8 mouse cellular contexts compared by ENCODE assay signal in the genomic region with DNA sequence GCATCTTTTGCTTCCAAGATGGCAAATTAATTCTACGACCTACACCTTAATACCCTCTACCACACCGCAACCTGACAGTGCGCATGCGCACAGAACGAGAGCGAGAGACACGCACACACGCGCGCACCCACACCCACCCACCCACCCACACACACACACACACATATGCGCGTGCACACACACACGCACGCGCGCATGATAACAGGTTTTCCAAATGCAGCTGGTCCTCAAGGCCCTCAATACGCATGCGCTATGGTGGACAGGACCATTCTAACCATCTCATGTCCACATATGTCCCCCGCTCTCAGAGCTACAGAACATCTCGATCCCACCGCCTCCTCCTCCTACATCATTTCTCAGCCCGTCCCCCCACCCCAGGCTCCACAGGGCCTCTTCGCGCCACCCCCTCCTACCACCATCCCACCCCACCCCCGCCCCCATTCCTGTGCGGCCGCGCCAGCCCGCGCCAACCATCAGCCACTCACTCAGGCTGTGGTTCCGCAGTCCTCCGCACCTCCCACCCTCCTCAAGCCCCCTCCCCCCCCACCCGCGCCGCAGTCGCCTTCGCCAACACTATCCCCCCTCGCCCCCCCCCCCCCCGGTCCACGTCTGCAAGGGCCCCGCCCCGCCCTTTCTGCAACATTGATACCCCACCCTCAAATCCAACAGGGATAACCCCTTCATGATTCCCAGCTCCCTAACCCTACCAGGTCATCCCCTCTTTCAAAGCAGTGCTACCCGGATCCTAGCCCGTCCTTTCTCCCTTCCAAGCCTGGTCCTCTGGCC. TPM values are rescaled to one million over a fixed set of nuclear protein-coding genes. Genes with fewer than 3 reads are reported as not detected.
DNase-seq lines count a peak whose midpoint lies in the region; ATAC-seq and TF ChIP-seq lines count a peak whose summit lies in the region.

No protein-coding gene starts in this region.

- no peak overlapping the region for H3K27ac ChIP-seq in kidney, postnatal 0 days
- H3K27ac ChIP-seq in heart, embryonic 15.5 days = peak overlapping the region; percentile 47
- peak overlapping the region; percentile 55 for H3K27ac ChIP-seq in neural tube, embryonic 14.5 days (ENCODE audit: low read depth, low read length)

- peak overlapping the region; percentile 52 for H3K9ac ChIP-seq in kidney, postnatal 0 days (ENCODE audit: low read depth, low read length)
- peak overlapping the region; percentile 57; the same call in 1 of the 2 replicates for H3K9ac ChIP-seq in heart, embryonic 15.5 days
- H3K9ac ChIP-seq in neural tube, embryonic 14.5 days (replicated peaks; ENCODE audit: low read depth, low read length) = peak overlapping the region; percentile 55

- 0 out of 2 replicates have a peak, but pooled peaks have one; percentile 17 for ATAC-seq in kidney, postnatal 0 days (replicated peaks; ENCODE audit: low FRiP score, low read depth)
- ATAC-seq in heart, embryonic 15.5 days (replicated peaks; ENCODE audit: insufficient number of reproducible peaks, insufficient read depth, low FRiP score, low read depth) = 0 out of 2 replicates have a peak, but pooled peaks have one; percentile 35
- ATAC-seq in neural tube, embryonic 14.5 days (ENCODE audit: low read depth) = peak; percentile 76

- DNase-seq in kidney, postnatal 0 days (ENCODE audit: low spot score) = peak; percentile 11
- DNase-seq in kidney, postnatal 36 days = no peak
- peak; percentile 72 to 73 for DNase-seq in cerebellum, postnatal 14 days
- DNase-seq in left cerebral cortex, postnatal 36 days (ENCODE audit: low spot score in 2 of 2) = peak; percentile 31 to 60
- no peak for DNase-seq in spleen, postnatal 4 days (ENCODE audit: low spot score in 2 of 2)
- no peak for DNase-seq in thymus, postnatal 0 days (ENCODE audit: low spot score)

- H3K4me3 ChIP-seq in kidney, postnatal 0 days (replicated peaks; ENCODE audit: low read depth, low read length) = peak overlapping the region; percentile 48
- H3K4me3 ChIP-seq in heart, embryonic 15.5 days = peak overlapping the region; percentile 63
- peak overlapping the region; percentile 53 for H3K4me3 ChIP-seq in neural tube, embryonic 14.5 days (ENCODE audit: low read depth, low read length)

- no peaks in the 10 kb centered on the region for H3K36me3 ChIP-seq in kidney, postnatal 0 days (ENCODE audit: insufficient read depth, low read length)
- H3K36me3 ChIP-seq in heart, embryonic 15.5 days = 0 out of 2 replicates have a peak, but pooled peaks cover 3% of the 10 kb centered on the region
- H3K36me3 ChIP-seq in neural tube, embryonic 14.5 days (ENCODE audit: control insufficient read depth, insufficient read depth, low read length) = no peaks in the 10 kb centered on the region; the same call in 1 of the 2 replicates

- peak overlapping the region; percentile 64 for H3K4me2 ChIP-seq in kidney, postnatal 0 days (ENCODE audit: low read length)
- peak overlapping the region; percentile 69 for H3K4me2 ChIP-seq in heart, embryonic 15.5 days
- peak overlapping the region; percentile 35 for H3K4me2 ChIP-seq in neural tube, embryonic 14.5 days (ENCODE audit: low read depth, low read length)

- no peaks in the 10 kb centered on the region for H3K9me3 ChIP-seq in kidney, postnatal 0 days (replicated peaks; ENCODE audit: low read length)
- no peaks in the 10 kb centered on the region for H3K9me3 ChIP-seq in heart, embryonic 15.5 days (replicated peaks)
- no peaks in the 10 kb centered on the region for H3K9me3 ChIP-seq in neural tube, embryonic 14.5 days (ENCODE audit: control insufficient read depth, low read length)

- no peaks in the 10 kb centered on the region for H3K4me1 ChIP-seq in kidney, postnatal 0 days (replicated peaks; ENCODE audit: insufficient read depth, low read length)
- no peaks in the 10 kb centered on the region for H3K4me1 ChIP-seq in heart, embryonic 15.5 days (replicated peaks)
- H3K4me1 ChIP-seq in neural tube, embryonic 14.5 days (ENCODE audit: control insufficient read depth, insufficient read depth, low read length) = no peaks in the 10 kb centered on the region

- no peaks in the 10 kb centered on the region for H3K27me3 ChIP-seq in kidney, postnatal 0 days (ENCODE audit: insufficient read depth, low read length)
- no peaks in the 10 kb centered on the region for H3K27me3 ChIP-seq in heart, embryonic 15.5 days
- H3K27me3 ChIP-seq in neural tube, embryonic 14.5 days (ENCODE audit: control insufficient read depth, insufficient read depth, low read length) = no peaks in the 10 kb centered on the region

- intact Hi-C loops in left cerebral cortex, postnatal 36 days (cut with DNase I) = loop anchor here (5.0 to 10.0 kb wide), 3 partner anchors 69 to 1146 kb away; partner anchors contain the start of genes Apex2, Huwe1 and Pfkfb1

- no peak for TF ChIP-seq CTCF in kidney, postnatal 0 days (IDR thresholded peaks at IDR 0.05; ENCODE audit: low read depth)

- WGBS in kidney, postnatal 0 days = 46% methylated on average over 32 of the region's 44 CpGs
- WGBS in heart, embryonic 15.5 days = 34% methylated on average over 27 of the region's 44 CpGs
- 36% methylated on average over 25 of the region's 44 CpGs for WGBS in neural tube, embryonic 14.5 days

RNA-seq across cellular contexts. Expression of gene Tro, which starts 1.1 kb away (rescaled TPM):
- polyA plus RNA-seq in kidney, postnatal 0 days (2015; fragmentation: Nextera tagmentation; extraction: Ambion mirVana) = 8.4 and 9.1 TPM in 2 replicates
- 13.3 and 17.9 TPM in 2 replicates for polyA plus RNA-seq in heart, embryonic 15.5 days (2015; fragmentation: Nextera tagmentation; extraction: Ambion mirVana)
- 100 to 1,000 TPM; 119 to 158 TPM for total RNA-seq in left cerebral cortex, postnatal 36 days (2021)
- polyA plus RNA-seq in neural tube, embryonic 14.5 days (2014; fragmentation: Nextera tagmentation; extraction: Ambion mirVana) = 107 and 121 TPM in 2 replicates
- 0.56 and 0.64 TPM in 2 replicates for polyA plus RNA-seq in thymus, postnatal 0 days (2015; fragmentation: Nextera tagmentation; extraction: Ambion mirVana)

Comparison
In these comparisons a context has a peak if more than half of its experiments do, and no peak if none do; other contexts are left out.
1. DNase-seq: peak in kidney, postnatal 0 days (single experiment), cerebellum, postnatal 14 days (2 of 2) and left cerebral cortex, postnatal 36 days (2 of 2); none in kidney, postnatal 36 days (0 of 2), spleen, postnatal 4 days (0 of 2) and thymus, postnatal 0 days (single experiment).
2. ATAC-seq: peak in every context shown above with its lines; median percentile 76 in neural tube, embryonic 14.5 days; 35 in heart, embryonic 15.5 days; 17 in kidney, postnatal 0 days.
3. Peak in every context shown above with its lines, with median percentiles within 50 percentile points of each other: H3K4me2 ChIP-seq, H3K4me3 ChIP-seq and H3K9ac ChIP-seq.